Mouse (Mus musculus): ENCODE results near the gene Sept11.

Gene Sept11

DNA sequence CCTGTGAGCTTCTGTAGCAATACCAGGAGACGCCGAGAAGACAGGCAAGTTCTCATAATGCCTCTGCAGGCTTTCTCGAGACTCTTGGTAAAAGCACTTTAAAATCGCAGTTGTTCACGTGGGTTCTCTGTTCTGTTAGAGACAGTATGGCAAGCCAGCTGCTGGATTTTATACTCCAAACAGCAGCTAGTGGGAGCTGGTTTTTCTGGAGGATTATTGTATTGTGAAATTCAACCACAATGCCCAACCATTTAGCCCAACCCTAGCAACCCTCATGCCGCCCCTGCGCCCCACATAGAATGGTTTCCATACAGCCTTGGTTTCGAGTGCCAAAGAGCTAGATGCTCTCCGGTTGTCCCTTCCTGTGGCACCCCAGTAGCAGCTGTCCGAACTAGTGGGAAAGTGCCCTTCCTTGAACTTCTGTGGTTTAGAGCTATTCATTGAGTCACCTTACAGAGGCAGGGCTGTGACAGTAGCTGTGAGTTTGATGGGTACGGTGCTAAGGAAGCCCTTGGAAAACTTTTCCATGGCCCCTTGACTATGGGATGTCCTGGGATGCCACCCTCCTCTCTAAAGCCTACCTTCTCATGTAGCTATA is 74.8 kb downstream of the Sept11 start:
- peak; percentile 14 for DNase-seq (ENCODE audit: extremely low read depth, low read depth, low spot score)

DNA sequence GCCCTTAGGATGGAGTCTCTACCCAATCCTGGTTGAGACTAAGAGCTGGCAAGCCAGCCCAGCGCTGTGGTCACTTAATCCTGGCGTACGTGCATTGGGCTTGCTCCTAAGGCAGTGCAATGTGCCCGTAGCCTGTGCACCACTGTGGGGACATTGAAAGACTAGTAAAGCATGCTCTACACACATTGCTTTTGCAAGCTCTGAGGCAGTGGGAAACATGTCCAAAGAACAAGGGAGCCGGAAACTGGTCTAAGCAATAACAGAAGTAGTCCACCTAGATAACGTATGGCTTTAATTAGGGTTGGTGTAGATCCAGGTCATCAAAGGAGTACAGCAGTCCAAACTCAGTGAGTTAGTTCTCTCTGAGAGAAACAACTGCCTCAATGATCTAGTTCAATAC is 75.4 kb downstream of the Sept11 start:
- no peak for DNase-seq (ENCODE audit: extremely low read depth, low read depth, low spot score)

DNA sequence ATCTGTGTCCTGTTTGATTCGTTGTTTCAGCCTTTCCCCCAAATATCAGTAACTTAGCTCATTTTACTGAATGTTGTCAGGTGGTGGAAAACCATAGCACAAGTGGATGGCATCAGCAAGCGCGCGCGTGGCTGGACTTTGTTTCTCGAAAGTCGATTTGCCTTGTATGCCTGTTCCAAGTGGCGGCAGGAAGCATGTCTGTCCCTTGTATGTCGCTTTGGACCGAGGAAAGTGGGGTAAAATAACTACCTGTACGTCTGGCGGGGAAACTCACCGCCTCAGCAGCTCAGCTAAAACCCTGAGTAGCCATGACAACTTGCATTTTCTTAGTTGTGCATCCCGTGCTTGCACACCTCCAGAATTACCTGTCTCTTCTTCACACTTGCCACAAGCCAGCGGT is 78.2 kb downstream of the Sept11 start:
- DNase-seq (ENCODE audit: extremely low read depth, low read depth, low spot score): no peak

DNA sequence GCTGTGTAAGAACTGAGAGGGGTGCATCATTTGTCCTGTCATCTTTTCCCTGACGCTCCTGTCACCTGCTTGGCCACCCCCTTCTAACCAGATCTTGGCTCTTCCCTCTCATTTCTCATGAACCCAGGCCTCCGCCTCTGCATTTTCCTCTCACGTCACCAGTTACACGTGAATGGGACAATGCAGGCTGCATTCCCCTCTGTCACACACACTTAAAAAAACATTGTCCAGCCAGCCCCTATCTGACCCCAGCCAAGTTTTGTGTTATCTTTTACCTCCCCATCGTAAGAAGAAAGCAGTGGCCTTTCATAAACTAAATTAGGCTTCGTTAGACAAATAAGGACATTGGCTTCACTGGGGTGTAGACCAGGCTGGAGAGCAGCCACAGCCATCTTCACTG is 79.3 kb downstream of the Sept11 start:
- DNase-seq (ENCODE audit: extremely low read depth, low read depth, low spot score): no peak

DNA sequence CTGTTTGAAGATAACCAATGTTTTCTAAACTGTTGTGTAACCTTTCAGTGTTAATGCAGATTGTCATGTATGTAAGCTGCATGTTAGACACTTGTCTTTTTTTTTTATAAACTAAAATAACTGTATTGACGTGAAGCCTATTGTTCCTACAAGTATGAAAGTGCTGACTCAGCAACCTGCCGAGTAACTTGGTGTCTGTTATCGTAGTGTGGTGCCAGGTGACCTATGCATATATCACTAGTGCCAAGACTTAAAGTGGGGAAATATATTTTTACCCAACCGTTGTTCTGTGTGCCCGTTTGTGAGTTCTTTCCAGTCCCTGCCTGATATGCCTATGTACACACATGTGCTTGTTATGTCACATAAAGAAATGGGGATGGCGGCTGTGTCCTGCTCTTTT is 81.4 kb downstream of the Sept11 start:
- DNase-seq (ENCODE audit: extremely low read depth, low read depth, low spot score): no peak

DNA sequence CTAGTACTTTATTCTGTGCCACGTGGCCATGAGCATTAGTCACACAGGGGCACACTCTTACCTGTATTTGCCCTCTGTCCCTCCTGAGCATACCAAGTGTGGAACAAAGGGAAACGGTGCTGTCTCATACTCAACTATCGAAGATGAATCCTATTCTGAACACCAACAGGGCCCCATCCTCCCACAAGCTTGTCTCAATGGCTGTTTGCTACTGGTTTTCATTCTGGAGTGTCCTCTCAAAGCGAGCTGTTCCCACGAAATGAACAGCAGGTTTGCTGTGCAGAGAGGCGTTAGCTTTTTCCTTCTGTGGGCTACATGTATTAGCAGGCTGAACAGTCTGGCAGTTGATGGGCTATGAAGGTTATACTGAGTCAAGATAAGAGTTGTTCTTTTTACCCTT is 85.4 kb downstream of the Sept11 start:
- DNase-seq (ENCODE audit: extremely low read depth, low read depth, low spot score): no peak

DNA sequence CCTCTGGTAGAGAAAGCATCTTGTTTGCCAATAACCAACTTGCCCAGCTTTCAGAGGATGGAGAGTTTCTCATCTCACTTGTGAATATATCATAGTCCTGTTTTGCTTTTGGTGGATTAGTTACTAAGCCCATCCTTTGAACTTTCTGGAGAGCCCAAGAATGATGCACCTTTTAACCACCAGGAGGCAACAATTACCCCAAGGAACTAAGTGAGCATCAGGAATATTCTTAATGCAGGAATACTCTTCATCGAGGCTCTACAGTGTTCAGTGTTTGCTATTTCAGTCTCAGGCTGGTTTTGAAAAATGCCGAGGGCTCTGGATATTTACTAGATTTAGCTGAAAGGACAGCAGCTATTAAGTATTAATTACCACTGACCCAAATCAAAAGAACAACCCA is 87.0 kb downstream of the Sept11 start:
- no peak for DNase-seq (ENCODE audit: extremely low read depth, low read depth, low spot score)

DNA sequence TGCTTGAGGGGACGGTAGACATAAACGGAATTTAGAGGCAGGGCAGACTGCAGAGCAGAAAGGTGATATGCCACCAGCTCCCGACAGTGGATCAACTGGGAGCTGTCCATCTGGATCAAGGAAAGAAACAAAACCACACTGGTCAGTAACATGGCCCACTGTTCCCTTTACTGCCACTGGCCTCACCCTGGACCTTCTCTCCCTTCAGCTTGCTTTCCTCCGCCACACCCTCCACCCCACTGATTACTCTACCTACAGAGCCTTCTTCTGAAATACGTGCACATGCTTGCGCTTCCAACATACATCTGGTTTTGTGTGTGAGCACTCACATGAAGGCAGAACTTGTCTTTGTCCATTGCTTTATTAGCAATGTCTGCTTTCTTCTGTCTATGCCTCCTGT is 90.1 kb downstream of the Sept11 start:
- no peak for DNase-seq (ENCODE audit: extremely low read depth, low read depth, low spot score)

DNA sequence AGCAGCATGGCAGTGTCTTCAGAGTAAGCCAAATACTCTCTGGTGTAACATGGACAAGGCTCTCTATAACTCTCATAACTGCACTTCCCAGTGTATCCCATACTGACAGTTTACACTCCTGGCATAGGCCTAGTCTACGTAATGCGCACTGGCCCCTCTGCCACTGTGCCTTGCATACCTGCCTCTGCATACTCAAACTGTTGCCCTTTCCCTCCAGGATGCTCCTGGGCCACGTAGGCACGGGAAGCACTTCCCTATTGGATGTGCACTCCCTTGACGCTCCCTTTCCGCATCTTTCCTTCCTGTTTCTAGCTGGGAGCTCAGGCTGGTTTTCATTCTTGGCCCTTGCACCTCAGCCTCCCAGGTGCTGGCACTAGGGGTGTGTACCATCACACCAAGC is 91.3 kb downstream of the Sept11 start:
- DNase-seq (ENCODE audit: extremely low read depth, low read depth, low spot score): no peak

DNA sequence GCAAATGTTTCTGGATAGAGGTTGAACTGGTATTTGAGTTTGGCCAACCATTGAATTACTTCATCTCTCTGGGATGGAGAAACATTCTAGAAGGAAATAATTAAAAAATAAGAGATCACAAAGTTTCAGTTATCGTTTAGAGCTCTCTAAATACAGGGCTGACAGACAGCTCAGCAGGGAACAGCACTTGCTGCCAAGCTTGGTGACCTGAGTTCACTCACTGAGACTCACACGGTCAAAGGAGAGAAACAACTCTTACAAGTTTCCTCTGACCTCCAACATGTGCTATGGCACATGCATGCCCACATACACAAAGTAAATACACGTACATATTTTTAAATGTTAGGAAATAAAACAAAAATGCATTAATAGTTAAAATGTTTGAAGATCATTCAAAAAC is 96.4 kb downstream of the Sept11 start:
- DNase-seq (ENCODE audit: extremely low read depth, low read depth, low spot score): no peak

DNA sequence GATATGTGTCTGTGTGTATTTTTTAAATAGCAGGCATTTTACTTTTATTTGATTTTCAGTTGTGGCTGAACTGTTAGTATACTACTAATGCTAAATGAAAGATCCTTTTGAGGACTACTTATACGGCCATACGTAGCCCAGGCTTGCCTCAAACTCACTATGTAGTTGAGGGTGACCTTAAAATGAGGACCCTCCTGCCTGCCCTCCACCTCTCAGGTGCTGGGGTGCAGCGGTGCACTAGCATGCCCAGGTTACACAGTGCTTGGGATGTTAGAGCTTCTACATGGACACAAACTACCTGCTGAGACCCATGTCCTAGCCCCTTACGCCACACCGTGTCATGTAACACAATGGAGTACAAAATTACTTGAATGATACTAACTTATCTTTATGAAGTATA is 97.2 kb downstream of the Sept11 start:
- DNase-seq (ENCODE audit: extremely low read depth, low read depth, low spot score): no peak

DNA sequence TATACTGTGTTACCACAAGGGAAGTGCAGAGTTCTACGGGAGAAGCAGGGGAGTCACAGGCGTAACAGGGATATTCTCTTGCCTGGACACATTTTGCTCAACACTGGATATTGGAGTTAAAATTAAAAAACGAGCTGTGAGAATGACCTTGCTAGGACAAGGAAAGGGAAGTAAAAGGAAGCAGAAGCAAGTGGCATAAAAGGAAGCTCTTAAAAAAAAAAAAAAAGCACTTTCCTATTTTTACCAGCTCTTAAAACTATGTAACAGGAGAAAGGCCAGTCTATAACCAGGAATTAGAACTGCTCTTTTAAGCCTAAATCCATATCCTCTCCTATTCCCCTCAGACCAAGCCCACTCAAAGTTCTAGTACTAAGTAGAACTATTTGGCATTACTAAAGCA is 105.0 kb downstream of the Sept11 start:
- no peak for DNase-seq (ENCODE audit: extremely low read depth, low read depth, low spot score)

DNA sequence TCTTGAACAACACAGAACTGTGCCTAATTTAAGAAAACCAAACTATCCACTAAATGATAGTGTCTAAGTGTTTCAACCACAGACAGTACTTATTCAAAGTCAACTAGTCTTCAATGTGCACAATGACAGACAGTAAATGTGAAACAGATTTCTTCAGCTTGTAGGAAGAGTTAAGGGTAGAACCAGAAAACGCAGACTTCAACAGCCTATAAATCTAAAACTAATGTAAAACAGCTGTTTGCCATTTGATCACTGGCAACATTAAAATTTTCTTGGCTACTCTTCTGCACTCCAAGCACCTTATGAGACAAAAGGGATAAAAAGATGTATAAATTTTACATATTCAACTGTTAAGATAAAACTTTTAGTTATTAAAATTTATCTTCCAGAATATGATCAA is 107.9 kb downstream of the Sept11 start:
- DNase-seq (ENCODE audit: extremely low read depth, low read depth, low spot score): no peak

DNA sequence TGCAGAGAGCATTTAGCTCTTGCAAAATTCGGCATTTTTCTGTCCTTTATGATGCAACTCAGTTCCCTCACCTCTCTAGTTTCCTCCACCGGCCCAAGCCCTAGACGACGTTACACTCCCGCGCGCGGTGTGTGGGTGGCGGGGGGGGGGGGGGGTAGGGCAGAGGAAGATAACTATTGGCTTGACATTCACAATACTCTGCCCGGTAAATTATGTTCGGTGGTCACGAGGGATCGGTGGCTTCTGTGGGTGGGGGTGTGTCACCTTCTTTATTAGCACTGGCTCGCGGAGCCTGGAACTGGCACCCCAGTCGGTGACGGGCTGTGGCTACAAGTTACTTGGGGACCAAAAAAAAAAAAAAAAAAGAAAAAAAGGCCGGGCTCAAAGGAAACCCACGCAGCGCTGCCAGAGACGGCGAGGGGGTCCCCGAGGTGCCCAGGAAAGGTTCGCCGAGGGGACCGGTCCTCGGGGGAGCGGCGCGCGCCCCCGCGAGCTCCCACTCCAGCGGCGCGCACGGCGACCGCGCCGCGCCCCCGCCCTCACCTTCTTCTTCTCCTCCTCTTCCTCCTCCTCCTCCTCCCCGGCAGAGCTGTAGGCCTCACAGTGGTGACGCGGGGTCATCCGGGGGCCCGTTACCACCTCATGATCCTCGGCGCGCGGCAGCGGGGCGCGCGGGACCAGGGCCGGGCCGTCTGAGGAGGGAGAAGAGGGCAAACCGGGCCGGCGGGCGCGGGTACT is 112.3 kb downstream of the Sept11 start:
- peak; percentile 39 for DNase-seq (ENCODE audit: extremely low read depth, low read depth, low spot score)

DNA sequence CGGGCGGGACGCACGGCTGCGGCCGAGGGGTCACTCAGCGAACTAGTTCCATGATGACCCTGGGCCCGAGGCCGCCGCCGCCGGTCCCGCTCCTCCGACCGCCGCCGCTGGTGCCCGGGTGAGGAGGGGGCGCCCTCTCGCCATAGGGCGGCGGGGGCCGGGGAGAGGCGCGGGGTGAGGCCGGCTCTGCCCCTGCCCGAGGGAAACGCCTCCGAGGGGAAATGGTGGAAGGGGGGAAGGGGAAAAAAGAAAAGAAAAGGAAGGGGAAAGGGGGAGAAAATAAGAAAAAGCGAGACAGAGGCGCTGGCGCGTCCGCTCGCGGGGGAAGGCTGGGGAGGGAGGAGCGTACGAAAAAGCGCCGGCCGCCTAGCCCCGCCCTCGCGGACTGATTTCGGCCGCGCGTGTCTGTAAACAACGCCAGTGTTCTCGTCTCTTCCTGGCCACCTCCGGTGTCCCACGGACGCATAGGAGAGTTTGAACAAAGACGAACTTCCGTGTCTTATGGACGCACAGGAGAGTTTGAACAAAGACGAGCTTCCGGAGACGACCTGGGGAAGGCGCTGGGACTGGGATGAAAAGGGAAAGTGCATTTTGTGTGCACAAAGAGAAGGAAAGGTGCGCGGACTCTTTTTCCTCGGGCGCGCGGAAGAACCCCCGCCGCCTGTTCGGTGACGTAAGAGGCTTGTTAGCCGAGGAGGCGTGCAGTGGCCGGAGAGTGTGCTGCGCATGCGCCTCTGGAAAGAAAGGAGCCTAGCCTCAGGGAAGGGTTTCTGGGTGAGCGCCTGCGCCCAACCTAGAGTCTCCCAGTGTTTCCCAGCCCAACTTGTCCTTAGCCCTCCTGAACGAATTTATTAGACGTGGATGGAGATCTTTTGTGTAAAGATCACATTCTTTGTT is 113.1 kb downstream of the Sept11 start, which contains the start of the genes Ccni and 2010109A12Rik:
Gene Ccni, minus strand, starts transcription at position 387 of the 897 bp plus-strand sequence.
Gene 2010109A12Rik, plus strand, starts transcription at position 410 of the 897 bp plus-strand sequence.
- DNase-seq (ENCODE audit: extremely low read depth, low read depth, low spot score): peak; percentile 47

DNA sequence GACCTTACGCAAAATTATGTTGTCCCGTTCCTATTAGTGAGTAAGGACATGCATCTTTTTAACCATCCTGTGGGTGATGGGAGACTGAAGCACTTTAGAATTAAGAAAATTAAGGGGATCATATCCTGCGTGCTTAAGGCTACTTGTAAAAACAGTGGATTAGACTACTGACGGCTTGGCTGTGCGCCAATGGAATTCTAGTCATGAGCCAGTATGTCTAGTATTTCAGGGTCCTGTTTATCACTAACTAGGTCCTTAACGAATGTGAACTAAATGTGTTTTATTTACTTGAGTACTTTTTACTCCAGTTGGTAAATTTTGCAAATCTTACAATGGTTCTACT is 113.7 kb downstream of the Sept11 start:
- no peak for DNase-seq (ENCODE audit: extremely low read depth, low read depth, low spot score)

DNA sequence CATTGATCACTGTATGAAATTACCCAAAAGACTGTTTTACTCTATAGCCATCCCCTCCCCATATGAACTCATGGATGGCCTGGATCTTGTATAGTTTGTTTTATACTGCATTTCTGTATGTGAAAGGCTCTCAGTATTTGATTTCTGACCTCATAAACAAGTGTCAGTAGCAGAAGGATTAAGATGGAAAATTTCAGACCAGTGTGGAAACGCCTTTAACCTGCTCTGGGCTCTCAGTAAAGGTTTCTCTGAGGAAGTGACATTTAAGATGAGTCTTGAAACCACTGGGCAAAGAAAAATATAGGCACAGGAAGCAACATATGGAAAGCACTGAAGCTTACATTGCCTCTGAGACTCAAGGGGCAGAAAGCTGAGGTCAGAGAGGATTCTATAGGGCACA is 114.3 kb downstream of the Sept11 start:
- DNase-seq (ENCODE audit: extremely low read depth, low read depth, low spot score): no peak

DNA sequence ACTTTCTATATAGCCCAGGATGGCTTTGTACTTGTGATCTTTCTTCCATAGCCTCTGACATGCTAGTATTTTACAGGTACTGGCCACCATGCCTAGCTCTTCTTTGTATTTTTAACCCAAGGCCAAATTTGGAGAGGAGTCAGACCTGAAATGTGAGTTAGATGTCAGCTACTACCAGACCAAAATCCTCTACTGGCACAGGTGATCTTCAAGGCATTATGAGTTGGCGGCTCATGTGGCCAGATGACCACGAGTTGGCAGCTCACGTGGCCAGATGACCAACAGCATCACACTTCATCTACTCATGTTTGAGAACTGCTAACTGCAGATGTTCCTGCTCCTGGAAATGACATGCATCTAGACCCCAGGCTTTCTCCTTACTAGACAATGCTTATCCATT is 125.1 kb downstream of the Sept11 start:
- DNase-seq (ENCODE audit: extremely low read depth, low read depth, low spot score): peak; percentile 52

DNA sequence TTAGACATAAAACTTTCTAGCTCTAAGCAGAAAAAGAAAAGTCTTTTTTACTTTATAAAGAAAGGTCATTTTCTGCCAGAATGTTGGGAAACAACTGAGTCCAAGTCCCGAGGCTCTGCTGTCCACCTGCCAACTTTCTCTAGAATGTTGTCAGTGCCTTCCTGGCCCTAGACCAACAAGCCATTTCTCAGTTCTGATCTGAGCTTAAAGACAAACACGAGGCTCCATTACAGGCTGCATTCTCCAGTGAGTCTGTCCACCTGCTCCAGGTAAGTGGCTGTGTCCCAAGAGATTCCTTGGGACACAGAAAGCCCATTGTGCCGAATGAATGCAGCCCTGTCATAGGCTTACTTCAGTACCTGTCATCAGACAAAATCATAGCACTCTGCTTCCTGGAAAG is 128.4 kb downstream of the Sept11 start:
- DNase-seq (ENCODE audit: extremely low read depth, low read depth, low spot score): peak; percentile 96

DNA sequence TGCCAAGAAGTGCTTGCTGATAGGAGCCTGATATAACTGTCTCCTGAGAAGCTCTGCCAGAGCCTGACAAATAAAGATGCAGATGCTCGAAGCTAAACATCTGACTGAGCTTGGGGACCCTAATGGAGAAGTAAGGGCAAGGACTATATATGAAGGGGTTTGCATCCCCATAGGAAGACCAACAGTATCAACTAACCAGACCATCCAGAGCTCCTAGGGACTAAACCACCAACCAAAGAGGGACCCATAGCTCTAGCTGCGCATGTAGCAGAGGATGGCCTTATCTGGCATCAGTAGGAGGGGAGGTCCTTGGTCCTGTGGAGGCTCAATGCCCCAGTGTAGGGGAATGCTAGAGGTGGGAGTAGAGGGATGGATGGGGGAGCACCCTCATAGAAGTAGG is 131.3 kb downstream of the Sept11 start:
- DNase-seq (ENCODE audit: extremely low read depth, low read depth, low spot score): no peak
